Mouse (Mus musculus): ENCODE results near the gene Phldb2.

DNA sequence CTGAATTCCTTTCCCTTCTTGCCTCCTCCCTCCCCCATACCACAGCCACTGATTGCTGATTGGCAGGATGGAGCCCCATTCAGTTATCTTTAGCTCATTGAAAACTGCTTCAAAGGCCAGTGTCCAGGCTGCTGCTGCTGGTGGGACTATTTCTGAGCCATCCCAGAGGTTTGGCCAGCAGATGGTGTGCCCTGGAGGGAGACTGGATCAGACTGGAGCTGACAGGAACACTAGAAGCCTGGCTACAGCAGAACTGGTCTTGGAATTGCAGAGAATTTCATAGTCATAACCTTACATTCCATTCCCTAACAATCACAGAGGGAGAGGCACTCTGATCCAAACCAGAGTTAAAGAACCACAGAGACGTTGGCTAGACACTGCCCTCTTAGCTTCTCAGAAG lies 60.5 kb downstream of the Phldb2 start:
- 0 out of 2 replicates have a peak, but pooled peaks have one; percentile 1 for TF ChIP-seq CTCF (conservative IDR thresholded peaks at IDR 0.05; ENCODE audit: insufficient read depth, insufficient read length, low read depth, low read length)
- no peak for TF ChIP-seq POLR2A (IDR thresholded peaks at IDR 0.05; ENCODE audit: low read depth, low read length)
